Mouse (Mus musculus) heart, postnatal 0 days (tissue): Measurements from ENCODE around the gene Gpr157. TPM values are rescaled to one million over a fixed set of nuclear protein-coding genes. Genes with fewer than 3 reads are reported as not detected.

Experiments
- ATAC-seq: fragments of 200-750 bp; cut with Nextera tagmentation; 2 replicates; pipeline ENCODE4 v1.8.0; 2017; ENCODE audit warnings: low read depth, moderate number of reproducible peaks, moderate library complexity; ENCODE audit not compliant: insufficient read depth
- DNase-seq: peaks from one replicate; pipeline ENCODE4 v3.0.0-alpha.2; 2016; ENCODE audit warnings: low spot score
- H3K27ac ChIP-seq: fragments of 300-500 bp; sonication (generic); 2 replicates; pipeline ENCODE4 v1.5.1; 2014; ENCODE audit warnings: low read depth, mild to moderate bottlenecking
- H3K27me3 ChIP-seq: fragments of 300-500 bp; sonication (generic); 2 replicates; pipeline ENCODE4 v1.6.1; 2014; ENCODE audit warnings: low read length, mixed read lengths; ENCODE audit not compliant: control insufficient read depth, insufficient read depth
- H3K36me3 ChIP-seq: fragments of 300-500 bp; sonication (generic); replicated peaks from 2 replicates; pipeline ENCODE4 v1.6.1; 2014; ENCODE audit warnings: low read length, mixed read lengths; ENCODE audit not compliant: control insufficient read depth, insufficient read depth
- H3K4me1 ChIP-seq: fragments of 300-500 bp; sonication (generic); 2 replicates; pipeline ENCODE4 v1.6.1; 2014; ENCODE audit warnings: antibody characterized with exemption; ENCODE audit not compliant: control insufficient read depth, insufficient read depth
- H3K4me2 ChIP-seq: fragments of 300-500 bp; sonication (generic); 2 replicates; pipeline ENCODE4 v1.6.1; 2014; ENCODE audit warnings: low read depth, mild to moderate bottlenecking, low read length, moderate library complexity
- H3K4me3 ChIP-seq: fragments of 300-500 bp; sonication (generic); 2 replicates; pipeline ENCODE4 v1.5.1; 2014; ENCODE audit warnings: low read depth, low read length
- H3K9ac ChIP-seq: fragments of 300-500 bp; sonication (generic); replicated peaks from 2 replicates; pipeline ENCODE4 v1.6.1; 2014; ENCODE audit warnings: low read depth, low read length, mixed read lengths
- H3K9me3 ChIP-seq: fragments of 300-500 bp; sonication (generic); replicated peaks from 2 replicates; pipeline ENCODE4 v1.6.1; 2016; ENCODE audit warnings: low read length; ENCODE audit not compliant: control insufficient read depth
- CTCF ChIP-seq: IDR thresholded peaks from 2 replicates; pipeline ENCODE4 v1.5.1; 2016; ENCODE audit warnings: antibody characterized with exemption, control low read depth, low read depth
- EP300 ChIP-seq: IDR thresholded peaks from 2 replicates; pipeline ENCODE4 v1.6.1; 2016; ENCODE audit warnings: antibody characterized with exemption, low read depth
- WGBS: fragments of 180-500 bp; shearing (Covaris S2); extraction: QIAGEN DNeasy Blood & Tissue Kit; methylation state at CpG from one replicate; pipeline ENCODE4 v1.1.7; 2014; 5-methylcytosine and 5-hydroxymethylcytosine counted together
- polyA plus RNA-seq: library from polyadenylated mRNA; unstranded; fragments of >200 nt; fragmentation: Nextera tagmentation; extraction: Ambion mirVana; gene quantifications from 2 replicates; pipeline ENCODE4 v1.2.1, GENCODE M21; 2015
- total RNA-seq: library from RNA; depleted of rRNA; stranded (reverse); fragments of >200 nt; gene quantifications from 2 replicates; pipeline ENCODE4 v1.2.3, GENCODE M21; 2014; ENCODE audit warnings: low replicate concordance

Gpr157 gene
- total and polyA plus RNA-seq, 2 experiments from 2014 or later, result 4.5 to 23.3 TPM

GRCm38 (mm10) chr4:150060469-150061170, 26.5 kb upstream of the Gpr157 start:
- Histone ChIP-seq H3K27me3 (no peaks in the 10 kb centered on the region), H3K36me3 (peaks cover 3% of the 10 kb centered on the region; the same call in 1 of the 2 replicates), H3K4me3 (no peak overlapping the region), H3K4me2 (no peak overlapping the region), H3K4me1 (no peaks in the 10 kb centered on the region), H3K9ac (no peak overlapping the region), H3K27ac (no peak overlapping the region), H3K9me3 (no peaks in the 10 kb centered on the region)
- no peak for ATAC-seq
- DNase-seq, result no peak
- WGBS, result 68% methylated on average over 23 of the region's 23 CpGs
- no peak for TF ChIP-seq EP300
- TF ChIP-seq CTCF, result no peak

- H3K9ac ChIP-seq, result no peak overlapping the region
Observed at GRCm38 (mm10) chr4:150061432-150062225, 25.5 kb upstream of the Gpr157 start.

GRCm38 (mm10) chr4:150066706-150067323, 20.4 kb upstream of the Gpr157 start:
- H3K27ac ChIP-seq, result no peak overlapping the region
- H3K27me3 ChIP-seq, result no peaks in the 10 kb centered on the region
- H3K36me3 ChIP-seq, result no peaks in the 10 kb centered on the region
- no peaks in the 10 kb centered on the region for H3K4me1 ChIP-seq
- H3K9me3 ChIP-seq, result no peaks in the 10 kb centered on the region
- H3K9ac ChIP-seq, result no peak overlapping the region
- H3K4me3 ChIP-seq, result no peak overlapping the region
- H3K4me2 ChIP-seq, result no peak overlapping the region
- WGBS, result 79% methylated on average over 17 of the region's 17 CpGs
- ATAC-seq (no peak), DNase-seq (no peak)
- no peak for TF ChIP-seq CTCF
- no peak for TF ChIP-seq EP300

More at GRCm38 (mm10) chr4:150061432-150062225, 25.5 kb upstream of the Gpr157 start:
- Histone ChIP-seq H3K9me3 (no peaks in the 10 kb centered on the region), H3K27me3 (no peaks in the 10 kb centered on the region), H3K27ac (no peak overlapping the region), H3K4me2 (no peak overlapping the region), H3K36me3 (peaks cover 3% of the 10 kb centered on the region; the same call in 1 of the 2 replicates), H3K4me1 (no peaks in the 10 kb centered on the region), H3K4me3 (no peak overlapping the region)
- no peak for DNase-seq
- no peak for ATAC-seq
- TF ChIP-seq EP300 (no peak), CTCF (no peak)
- WGBS, result 84% methylated on average over 16 of the region's 16 CpGs

DNA sequence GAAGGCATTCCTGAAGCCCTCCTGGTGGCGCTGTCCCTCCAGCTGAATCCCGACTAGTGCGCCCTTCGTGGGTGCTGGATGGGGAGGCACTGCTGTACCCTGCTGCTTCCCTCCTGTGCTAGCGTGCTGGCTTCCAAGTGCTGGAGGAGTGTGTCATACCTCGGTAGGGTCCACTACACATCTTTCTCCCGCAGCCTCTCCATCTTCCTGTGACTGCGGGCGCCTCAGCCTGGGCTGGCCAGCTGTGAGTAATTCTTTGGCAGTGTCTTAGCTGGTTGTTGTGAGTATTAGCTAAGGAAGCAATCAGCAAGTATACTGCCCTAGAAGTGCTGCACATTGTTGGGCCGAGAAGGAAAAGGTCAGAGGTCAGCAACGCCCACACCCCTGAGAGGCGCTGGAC, 18.9 kb upstream of the Gpr157 start:
- Histone ChIP-seq H3K9me3 (no peaks in the 10 kb centered on the region), H3K27me3 (no peaks in the 10 kb centered on the region), H3K9ac (no peak overlapping the region), H3K4me3 (no peak overlapping the region), H3K4me1 (no peaks in the 10 kb centered on the region), H3K4me2 (no peak overlapping the region), H3K27ac (no peak overlapping the region), H3K36me3 (no peaks in the 10 kb centered on the region)
- TF ChIP-seq EP300 (no peak), CTCF (no peak)
- WGBS, result 75% methylated on average over 12 of the region's 12 CpGs
- no peak for DNase-seq
- ATAC-seq, result no peak

- 34% methylated on average over 8 of the region's 8 CpGs for WGBS
- H3K27me3 ChIP-seq, result no peaks in the 10 kb centered on the region
- DNase-seq (no peak), ATAC-seq (peak; percentile 35)
- no peaks in the 10 kb centered on the region for H3K9me3 ChIP-seq
- no peaks in the 10 kb centered on the region for H3K36me3 ChIP-seq
- no peak overlapping the region for H3K27ac ChIP-seq
- no peak overlapping the region for H3K4me2 ChIP-seq
- TF ChIP-seq CTCF (no peak), EP300 (no peak)
- H3K4me1 ChIP-seq, result no peaks in the 10 kb centered on the region
- H3K9ac ChIP-seq, result no peak overlapping the region
- no peak overlapping the region for H3K4me3 ChIP-seq
Observed at GRCm38 (mm10) chr4:150070136-150070535, 17.0 kb upstream of the Gpr157 start.
